Mouse (Mus musculus) stomach, postnatal 0 days (tissue): ENCODE data around the gene Zfp982.
"Not testable (repeated sequence)": the region's sequence is repeated elsewhere in the genome, so short reads cannot be mapped to it uniquely, and the experiment has no call there.

Experiments
- CTCF ChIP-seq: IDR thresholded peaks from 2 replicates; pipeline ENCODE4 v1.5.1; 2016; ENCODE audit warnings: antibody characterized with exemption, low read depth, mild to moderate bottlenecking, moderate library complexity
- EP300 ChIP-seq: optimal IDR thresholded peaks from 2 replicates; pipeline ENCODE3; 2016; ENCODE audit warnings: antibody characterized with exemption

- TF ChIP-seq CTCF, EP300: not testable (repeated sequence)
Observed at GRCm38 (mm10) chr4:147535916-147536315, 43.7 kb downstream of the Zfp982 start.
